Mouse (Mus musculus): ENCODE results near the gene Nod1.

The Nod1 gene

DNA sequence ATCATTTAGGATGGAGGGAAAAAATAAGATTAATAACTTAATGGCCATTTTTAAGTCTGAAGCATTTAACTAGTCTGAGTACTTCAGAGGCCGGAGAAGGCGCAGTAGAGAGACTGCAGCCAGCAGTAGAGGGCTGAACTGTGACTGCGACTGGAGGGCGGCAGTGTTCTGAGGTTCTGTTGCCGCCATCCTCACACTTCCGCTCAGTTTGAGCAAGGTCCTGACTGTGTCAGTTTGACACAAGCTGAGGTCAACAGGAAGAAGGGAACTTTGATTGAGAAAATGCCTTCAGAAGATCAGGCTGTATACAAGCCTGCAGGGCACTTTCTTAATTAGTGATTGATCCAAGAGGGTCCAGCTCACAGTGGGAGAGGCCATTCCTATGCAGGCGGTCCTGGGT lies 86.2 kb downstream of the Nod1 start:
- in situ Hi-C loops (cut with MboI): no loop called here

- in situ Hi-C loops (cut with MboI): no loop called here
These were observed 89.0 kb downstream of the Nod1 start for GRCm38 (mm10) chr6:54883424-54883823.

GRCm38 (mm10) chr6:54880086-54880485 lies 92.3 kb downstream of the Nod1 start:
- in situ Hi-C loops (cut with MboI): no loop called here

- in situ Hi-C loops (cut with MboI): no loop called here
These were observed 93.9 kb downstream of the Nod1 start for GRCm38 (mm10) chr6:54878546-54878945.

DNA sequence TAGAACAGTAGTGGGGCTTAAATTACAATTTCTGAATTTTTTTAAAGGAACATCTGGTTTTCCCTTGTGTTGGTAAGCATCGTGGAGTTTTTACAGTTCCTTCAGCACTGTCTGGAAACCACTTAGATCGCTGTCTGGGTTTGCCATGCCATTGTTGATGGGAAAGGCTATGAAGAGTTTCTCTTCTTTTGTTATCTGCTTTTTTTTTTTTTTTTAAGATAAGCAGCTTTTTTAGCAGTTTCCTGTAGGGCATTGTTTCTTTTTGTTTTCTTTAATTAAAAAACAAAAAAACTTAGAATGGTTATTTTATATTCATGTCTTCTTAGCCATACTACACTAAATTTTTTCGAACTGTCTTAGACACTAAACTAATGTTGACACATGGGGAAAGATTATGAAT lies 94.8 kb downstream of the Nod1 start:
- in situ Hi-C loops (cut with MboI): no loop called here

GRCm38 (mm10) chr6:54876782-54877181 lies 95.6 kb downstream of the Nod1 start:
- in situ Hi-C loops (cut with MboI): no loop called here

All from mature B cell (primary cell).